Mouse (Mus musculus) lung, postnatal 4 days (tissue): ENCODE results near the gene Loxl4.

Source experiments
- DNase-seq, 2 experiments: peaks; one replicate each; pipeline ENCODE4 v3.0.0; 2021

The Loxl4 gene

GRCm38 (mm10) chr19:42562981-42563380, 49.6 kb downstream of the Loxl4 start:
- no peak for DNase-seq

DNA sequence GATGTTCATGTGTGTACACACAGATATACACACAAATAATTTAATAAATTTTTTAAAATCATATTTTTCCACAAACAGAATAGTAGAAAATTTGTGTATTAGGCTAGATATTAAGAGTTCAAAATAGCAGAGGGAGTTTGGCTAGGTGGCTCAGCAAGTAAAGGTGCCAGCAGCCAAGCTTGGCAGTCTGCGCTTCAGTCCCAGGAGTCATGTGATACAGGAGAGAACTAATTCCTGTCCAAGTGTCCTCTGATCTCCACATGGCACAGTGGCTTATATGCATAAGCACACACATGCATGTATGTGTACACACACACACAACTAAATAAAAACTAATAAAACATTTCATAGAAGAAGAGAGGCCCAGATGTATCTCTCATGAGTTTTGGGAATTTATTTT, 50.6 kb downstream of the Loxl4 start:
- DNase-seq: no peak

GRCm38 (mm10) chr19:42558701-42559100, 53.9 kb downstream of the Loxl4 start:
- no peak for DNase-seq
